Mouse (Mus musculus) forebrain, embryonic 10.5 days (tissue): ENCODE results near the gene Ryr3. TPM values are rescaled to one million over a fixed set of nuclear protein-coding genes. Genes with fewer than 3 reads are reported as not detected.

Source experiments
- DNase-seq: peaks from one replicate; pipeline ENCODE4 v3.0.0-alpha.2; 2017; ENCODE audit warnings: low spot score; ENCODE audit errors: extremely low spot score
- H3K27ac ChIP-seq: fragments of 300-500 bp; sonication (generic); 2 replicates; pipeline ENCODE4 v1.5.1; 2016; ENCODE audit warnings: mild to moderate bottlenecking
- H3K27me3 ChIP-seq: fragments of 300-500 bp; sonication (generic); 2 replicates; pipeline ENCODE4 v1.6.1; 2016; ENCODE audit warnings: mild to moderate bottlenecking; ENCODE audit not compliant: poor library complexity, severe bottlenecking
- H3K36me3 ChIP-seq: fragments of 300-500 bp; sonication (generic); replicated peaks from 2 replicates; pipeline ENCODE4 v1.6.1; 2016; ENCODE audit warnings: mild to moderate bottlenecking, moderate library complexity
- H3K4me1 ChIP-seq: fragments of 300-500 bp; sonication (generic); 2 replicates; pipeline ENCODE4 v1.6.1; 2016
- H3K4me3 ChIP-seq: fragments of 300-500 bp; sonication (generic); 2 replicates; pipeline ENCODE4 v1.5.1; 2016; ENCODE audit warnings: mild to moderate bottlenecking, moderate library complexity
- H3K9me3 ChIP-seq: fragments of 300-500 bp; sonication (generic); 2 replicates; pipeline ENCODE4 v1.6.1; 2016; ENCODE audit warnings: mild to moderate bottlenecking, moderate library complexity
- WGBS: fragments of 180-500 bp; shearing (Covaris S2); methylation state at CpG from one replicate; pipeline ENCODE4 v1.1.7; 2016; 5-methylcytosine and 5-hydroxymethylcytosine counted together
- polyA plus RNA-seq: library from polyadenylated mRNA; unstranded; fragments of >200 nt; fragmentation: Nextera tagmentation; extraction: Ambion mirVana; gene quantifications from 2 replicates; pipeline ENCODE4 v1.2.1, GENCODE M21; 2016

Gene Ryr3
- polyA plus RNA-seq, 1 experiment from 2014 or later = 0.47 TPM

- Histone ChIP-seq H3K36me3 (no peaks in the 10 kb centered on the region), H3K9me3 (no peaks in the 10 kb centered on the region), H3K27ac (no peak overlapping the region), H3K27me3 (no peaks in the 10 kb centered on the region), H3K4me3 (no peak overlapping the region), H3K4me1 (no peaks in the 10 kb centered on the region)
- 92% methylated on average over 9 of the region's 9 CpGs for WGBS
- no peak for DNase-seq
These were observed 584.4 kb downstream of the Ryr3 start for GRCm38 (mm10) chr2:112632536-112632935.

- H3K36me3 ChIP-seq = no peaks in the 10 kb centered on the region
- no peaks in the 10 kb centered on the region for H3K27me3 ChIP-seq
- H3K27ac ChIP-seq = no peak overlapping the region
- DNase-seq = no peak
- H3K4me1 ChIP-seq = no peaks in the 10 kb centered on the region
- H3K4me3 ChIP-seq = no peak overlapping the region
- WGBS = 84% methylated on average over 11 of the region's 11 CpGs
- no peaks in the 10 kb centered on the region for H3K9me3 ChIP-seq
These were observed 586.2 kb downstream of the Ryr3 start for GRCm38 (mm10) chr2:112630669-112631068.

GRCm38 (mm10) chr2:112625156-112625555, 591.7 kb downstream of the Ryr3 start:
- no peak for DNase-seq
- 93% methylated on average over 3 of the region's 3 CpGs for WGBS

GRCm38 (mm10) chr2:112617206-112617605, 599.7 kb downstream of the Ryr3 start:
- Histone ChIP-seq H3K9me3 (no peaks in the 10 kb centered on the region), H3K4me1 (peaks cover 15% of the 10 kb centered on the region), H3K36me3 (no peaks in the 10 kb centered on the region), H3K27ac (no peak overlapping the region), H3K27me3 (no peaks in the 10 kb centered on the region), H3K4me3 (no peak overlapping the region)
- DNase-seq = no peak
- 27% methylated on average over 3 of the region's 3 CpGs for WGBS

More at GRCm38 (mm10) chr2:112625156-112625555, 591.7 kb downstream of the Ryr3 start:
- no peaks in the 10 kb centered on the region for H3K9me3 ChIP-seq
- no peak overlapping the region for H3K27ac ChIP-seq
- H3K27me3 ChIP-seq = no peaks in the 10 kb centered on the region
- no peaks in the 10 kb centered on the region for H3K4me1 ChIP-seq
- H3K4me3 ChIP-seq = no peak overlapping the region
- no peaks in the 10 kb centered on the region for H3K36me3 ChIP-seq

- WGBS = 91% methylated on average over 7 of the region's 7 CpGs
- H3K4me1 ChIP-seq = peaks cover 15% of the 10 kb centered on the region
- no peak overlapping the region for H3K4me3 ChIP-seq
- H3K27ac ChIP-seq = no peak overlapping the region
- no peaks in the 10 kb centered on the region for H3K36me3 ChIP-seq
- H3K9me3 ChIP-seq = no peaks in the 10 kb centered on the region
- no peaks in the 10 kb centered on the region for H3K27me3 ChIP-seq
- no peak for DNase-seq
These were observed 602.5 kb downstream of the Ryr3 start for GRCm38 (mm10) chr2:112614375-112614774.

GRCm38 (mm10) chr2:112612628-112613027, 604.3 kb downstream of the Ryr3 start:
- no peak for DNase-seq
- no peak overlapping the region for H3K27ac ChIP-seq
- WGBS = 86% methylated on average over 3 of the region's 3 CpGs
- peaks cover 6% of the 10 kb centered on the region for H3K4me1 ChIP-seq
- no peaks in the 10 kb centered on the region for H3K36me3 ChIP-seq
- H3K4me3 ChIP-seq = no peak overlapping the region
- no peaks in the 10 kb centered on the region for H3K27me3 ChIP-seq
- H3K9me3 ChIP-seq = no peaks in the 10 kb centered on the region

GRCm38 (mm10) chr2:112606536-112606935, 610.4 kb downstream of the Ryr3 start:
- Histone ChIP-seq H3K4me3 (no peak overlapping the region), H3K4me1 (peaks cover 10% of the 10 kb centered on the region), H3K36me3 (no peaks in the 10 kb centered on the region), H3K27me3 (no peaks in the 10 kb centered on the region), H3K9me3 (no peaks in the 10 kb centered on the region), H3K27ac (no peak overlapping the region)
- no peak for DNase-seq
- 86% methylated on average over 3 of the region's 3 CpGs for WGBS

- 0 out of 2 replicates have a peak overlapping the region, but pooled peaks have one; percentile 22 for H3K27ac ChIP-seq
- H3K4me1 ChIP-seq = peaks cover 16% of the 10 kb centered on the region
- WGBS = 74% methylated on average over 8 of the region's 8 CpGs
- H3K27me3 ChIP-seq = no peaks in the 10 kb centered on the region
- no peak overlapping the region for H3K4me3 ChIP-seq
- DNase-seq = no peak
- H3K36me3 ChIP-seq = no peaks in the 10 kb centered on the region
- H3K9me3 ChIP-seq = no peaks in the 10 kb centered on the region
These were observed 614.4 kb downstream of the Ryr3 start for GRCm38 (mm10) chr2:112602487-112602886.

GRCm38 (mm10) chr2:112600222-112600621, 616.7 kb downstream of the Ryr3 start:
- Histone ChIP-seq H3K9me3 (no peaks in the 10 kb centered on the region), H3K27ac (no peak overlapping the region), H3K4me3 (no peak overlapping the region), H3K4me1 (peaks cover 16% of the 10 kb centered on the region), H3K36me3 (no peaks in the 10 kb centered on the region), H3K27me3 (no peaks in the 10 kb centered on the region)
- DNase-seq = no peak
- WGBS = 57% methylated on average over 10 of the region's 10 CpGs

GRCm38 (mm10) chr2:112597064-112597463, 619.8 kb downstream of the Ryr3 start:
- no peaks in the 10 kb centered on the region for H3K9me3 ChIP-seq
- 91% methylated on average over 1 of the region's 1 CpGs for WGBS
- H3K27ac ChIP-seq = no peak overlapping the region
- DNase-seq = no peak
- no peaks in the 10 kb centered on the region for H3K36me3 ChIP-seq
- no peak overlapping the region for H3K4me3 ChIP-seq
- peaks cover 6% of the 10 kb centered on the region; the same call in 1 of the 2 replicates for H3K4me1 ChIP-seq
- no peaks in the 10 kb centered on the region for H3K27me3 ChIP-seq

GRCm38 (mm10) chr2:112596415-112596814, 620.5 kb downstream of the Ryr3 start:
- WGBS = 79% methylated on average over 5 of the region's 5 CpGs
- H3K27ac ChIP-seq = no peak overlapping the region
- H3K4me1 ChIP-seq = peaks cover 6% of the 10 kb centered on the region; the same call in 1 of the 2 replicates
- no peaks in the 10 kb centered on the region for H3K9me3 ChIP-seq
- DNase-seq = no peak
- H3K4me3 ChIP-seq = no peak overlapping the region
- no peaks in the 10 kb centered on the region for H3K36me3 ChIP-seq
- no peaks in the 10 kb centered on the region for H3K27me3 ChIP-seq

- no peak overlapping the region for H3K4me3 ChIP-seq
- no peaks in the 10 kb centered on the region for H3K9me3 ChIP-seq
- H3K36me3 ChIP-seq = no peaks in the 10 kb centered on the region
- 86% methylated on average over 3 of the region's 3 CpGs for WGBS
- no peaks in the 10 kb centered on the region for H3K27me3 ChIP-seq
- peaks cover 6% of the 10 kb centered on the region; the same call in 1 of the 2 replicates for H3K4me1 ChIP-seq
- no peak overlapping the region for H3K27ac ChIP-seq
- DNase-seq = no peak
These were observed 621.1 kb downstream of the Ryr3 start for GRCm38 (mm10) chr2:112595807-112596206.

GRCm38 (mm10) chr2:112593781-112594180, 623.1 kb downstream of the Ryr3 start:
- Histone ChIP-seq H3K4me1 (no peaks in the 10 kb centered on the region), H3K9me3 (no peaks in the 10 kb centered on the region), H3K4me3 (no peak overlapping the region), H3K36me3 (no peaks in the 10 kb centered on the region), H3K27ac (no peak overlapping the region), H3K27me3 (no peaks in the 10 kb centered on the region)
- 95% methylated on average over 2 of the region's 2 CpGs for WGBS
- no peak for DNase-seq

GRCm38 (mm10) chr2:112593322-112593721, 623.6 kb downstream of the Ryr3 start:
- DNase-seq = no peak

More at GRCm38 (mm10) chr2:112593322-112593721, 623.6 kb downstream of the Ryr3 start:
- H3K4me3 ChIP-seq = no peak overlapping the region
- no peaks in the 10 kb centered on the region for H3K4me1 ChIP-seq
- WGBS = 80% methylated on average over 2 of the region's 2 CpGs
- no peaks in the 10 kb centered on the region for H3K27me3 ChIP-seq
- no peaks in the 10 kb centered on the region for H3K9me3 ChIP-seq
- H3K27ac ChIP-seq = no peak overlapping the region
- H3K36me3 ChIP-seq = no peaks in the 10 kb centered on the region
